Mouse (Mus musculus) E14TG2a.4 (cell line): ENCODE measurements around the gene Rapgef3.

Experiments
- H3K27me3 ChIP-seq: 2 replicates; pipeline ENCODE4 v1.6.1; 2014; ENCODE audit warnings: low read length, control low read depth; ENCODE audit not compliant: insufficient read depth
- H3K36me3 ChIP-seq: 2 replicates; pipeline ENCODE4 v1.6.1; 2014; ENCODE audit warnings: low read length, control low read depth; ENCODE audit not compliant: insufficient read depth
- H3K4me1 ChIP-seq: replicated peaks from 2 replicates; pipeline ENCODE4 v1.6.1; 2014; ENCODE audit warnings: low read depth, low read length, control low read depth
- H3K4me3 ChIP-seq: replicated peaks from 2 replicates; pipeline ENCODE4 v1.5.1; 2014; ENCODE audit warnings: mild to moderate bottlenecking, low read length
- H3K9me3 ChIP-seq: 2 replicates; pipeline ENCODE4 v1.6.1; 2014; ENCODE audit warnings: low read length, control low read depth
- CTCF ChIP-seq: conservative IDR thresholded peaks from 2 replicates; pipeline ENCODE4 v1.5.1; 2014; ENCODE audit warnings: low read length
- NANOG ChIP-seq: IDR thresholded peaks from 2 replicates; pipeline ENCODE4 v1.6.1; 2014; ENCODE audit warnings: borderline replicate concordance, low read length, mixed read lengths
- POU5F1 ChIP-seq: IDR thresholded peaks from 2 replicates; pipeline ENCODE4 v1.6.1; 2014; ENCODE audit warnings: low read length, borderline replicate concordance

Rapgef3 gene

DNA sequence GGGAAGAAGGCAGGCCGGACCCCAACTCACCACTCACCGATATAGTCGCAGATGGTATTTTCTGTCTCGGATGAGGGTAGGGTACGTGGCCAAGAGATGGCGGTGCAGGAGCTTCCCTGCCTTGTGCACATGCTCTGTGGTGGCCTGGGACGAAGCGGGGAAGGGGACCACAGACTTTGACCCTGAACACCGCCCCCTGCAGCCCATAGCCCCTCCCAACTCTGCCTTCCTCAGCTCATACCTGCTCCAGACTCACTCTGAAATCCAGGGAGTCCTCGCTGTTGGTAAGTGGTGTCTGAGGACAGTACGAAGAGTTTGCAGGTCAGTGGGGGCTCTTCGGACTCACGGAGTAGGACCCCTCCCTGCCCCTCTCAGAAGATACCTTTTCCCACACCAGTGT, 6.3 kb downstream of the Rapgef3 start:
- peaks cover 8% of the 10 kb centered on the region for H3K27me3 ChIP-seq
- H3K4me1 ChIP-seq = peaks cover 45% of the 10 kb centered on the region
- TF ChIP-seq POU5F1 = no peak
- TF ChIP-seq CTCF = no peak
- no peak for TF ChIP-seq NANOG
- peaks cover 42% of the 10 kb centered on the region for H3K36me3 ChIP-seq
- H3K9me3 ChIP-seq = peaks cover 12% of the 10 kb centered on the region
- H3K4me3 ChIP-seq = no peak overlapping the region

- peaks cover 45% of the 10 kb centered on the region for H3K36me3 ChIP-seq
- peaks cover 45% of the 10 kb centered on the region for H3K4me1 ChIP-seq
- H3K4me3 ChIP-seq = no peak overlapping the region
- H3K27me3 ChIP-seq = peaks cover 3% of the 10 kb centered on the region; the same call in 1 of the 2 replicates
- H3K9me3 ChIP-seq = peaks cover 12% of the 10 kb centered on the region
- no peak for TF ChIP-seq NANOG
Measured at GRCm38 (mm10) chr15:97760952-97761351, 6.8 kb downstream of the Rapgef3 start.

- Histone ChIP-seq H3K36me3 (peaks cover 45% of the 10 kb centered on the region), H3K4me3 (no peak overlapping the region), H3K4me1 (peaks cover 45% of the 10 kb centered on the region), H3K27me3 (0 out of 2 replicates have a peak, but pooled peaks cover 3% of the 10 kb centered on the region), H3K9me3 (peaks cover 12% of the 10 kb centered on the region)
- TF ChIP-seq NANOG (no peak), CTCF (no peak)
Measured at GRCm38 (mm10) chr15:97760006-97760405, 7.8 kb downstream of the Rapgef3 start.

GRCm38 (mm10) chr15:97755361-97755760, 12.4 kb downstream of the Rapgef3 start:
- Histone ChIP-seq H3K9me3 (no peaks in the 10 kb centered on the region), H3K36me3 (peaks cover 42% of the 10 kb centered on the region)

GRCm38 (mm10) chr15:97754476-97754875, 13.3 kb downstream of the Rapgef3 start:
- TF ChIP-seq POU5F1 (no peak), NANOG (no peak), CTCF (no peak)
- H3K36me3 ChIP-seq = peaks cover 35% of the 10 kb centered on the region
- no peaks in the 10 kb centered on the region for H3K27me3 ChIP-seq
- 0 out of 2 replicates have a peak overlapping the region, but pooled peaks have one; percentile 41 for H3K4me3 ChIP-seq
- H3K4me1 ChIP-seq = peaks cover 47% of the 10 kb centered on the region
- no peaks in the 10 kb centered on the region for H3K9me3 ChIP-seq

More at GRCm38 (mm10) chr15:97755361-97755760, 12.4 kb downstream of the Rapgef3 start:
- H3K4me3 ChIP-seq = peak overlapping the region; percentile 57
- peaks cover 41% of the 10 kb centered on the region for H3K4me1 ChIP-seq
- TF ChIP-seq NANOG = no peak
- no peak for TF ChIP-seq POU5F1
- no peak for TF ChIP-seq CTCF
- H3K27me3 ChIP-seq = no peaks in the 10 kb centered on the region

DNA sequence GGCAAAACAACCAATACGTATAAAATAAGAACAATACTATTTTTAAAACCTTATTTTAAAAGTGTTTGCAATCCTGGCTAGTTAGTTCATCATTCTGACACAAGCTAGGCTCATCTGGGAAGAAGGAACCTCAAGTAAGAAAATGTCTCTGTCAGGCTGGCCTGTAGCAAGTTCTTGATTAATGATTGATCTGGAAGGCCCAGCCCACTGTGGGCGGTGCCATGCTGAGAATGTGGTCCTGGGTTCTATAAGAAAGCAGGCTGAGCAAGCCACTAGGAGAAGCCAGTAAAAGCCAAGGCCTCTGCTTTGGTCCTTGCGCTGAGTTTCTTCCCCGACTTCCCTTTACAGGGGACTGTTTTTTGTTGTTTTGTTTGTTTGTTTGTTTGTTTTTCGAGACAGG, 15.3 kb downstream of the Rapgef3 start:
- Histone ChIP-seq H3K36me3 (peaks cover 31% of the 10 kb centered on the region), H3K4me3 (no peak overlapping the region), H3K9me3 (no peaks in the 10 kb centered on the region), H3K27me3 (no peaks in the 10 kb centered on the region), H3K4me1 (peaks cover 47% of the 10 kb centered on the region)
- TF ChIP-seq NANOG = no peak
- TF ChIP-seq CTCF = no peak
- no peak for TF ChIP-seq POU5F1

- peaks cover 45% of the 10 kb centered on the region for H3K4me1 ChIP-seq
- no peak overlapping the region for H3K4me3 ChIP-seq
- H3K36me3 ChIP-seq = peaks cover 29% of the 10 kb centered on the region
Measured at GRCm38 (mm10) chr15:97751676-97752075, 16.1 kb downstream of the Rapgef3 start.

GRCm38 (mm10) chr15:97750697-97751096, 17.1 kb downstream of the Rapgef3 start:
- Histone ChIP-seq H3K4me1 (peaks cover 36% of the 10 kb centered on the region), H3K9me3 (no peaks in the 10 kb centered on the region), H3K36me3 (peaks cover 30% of the 10 kb centered on the region), H3K27me3 (no peaks in the 10 kb centered on the region), H3K4me3 (no peak overlapping the region)
- TF ChIP-seq CTCF = no peak
- no peak for TF ChIP-seq POU5F1
- no peak for TF ChIP-seq NANOG

More at GRCm38 (mm10) chr15:97751676-97752075, 16.1 kb downstream of the Rapgef3 start:
- TF ChIP-seq CTCF = peak; percentile 61
- no peak for TF ChIP-seq NANOG
- no peaks in the 10 kb centered on the region for H3K27me3 ChIP-seq
- H3K9me3 ChIP-seq = no peaks in the 10 kb centered on the region

- no peaks in the 10 kb centered on the region for H3K9me3 ChIP-seq
- peaks cover 39% of the 10 kb centered on the region for H3K36me3 ChIP-seq
- H3K4me3 ChIP-seq = no peak overlapping the region
- H3K27me3 ChIP-seq = no peaks in the 10 kb centered on the region
- TF ChIP-seq NANOG = no peak
- no peak for TF ChIP-seq CTCF
- TF ChIP-seq POU5F1 = no peak
- peaks cover 32% of the 10 kb centered on the region for H3K4me1 ChIP-seq
Measured at GRCm38 (mm10) chr15:97749841-97750240, 17.9 kb downstream of the Rapgef3 start.

DNA sequence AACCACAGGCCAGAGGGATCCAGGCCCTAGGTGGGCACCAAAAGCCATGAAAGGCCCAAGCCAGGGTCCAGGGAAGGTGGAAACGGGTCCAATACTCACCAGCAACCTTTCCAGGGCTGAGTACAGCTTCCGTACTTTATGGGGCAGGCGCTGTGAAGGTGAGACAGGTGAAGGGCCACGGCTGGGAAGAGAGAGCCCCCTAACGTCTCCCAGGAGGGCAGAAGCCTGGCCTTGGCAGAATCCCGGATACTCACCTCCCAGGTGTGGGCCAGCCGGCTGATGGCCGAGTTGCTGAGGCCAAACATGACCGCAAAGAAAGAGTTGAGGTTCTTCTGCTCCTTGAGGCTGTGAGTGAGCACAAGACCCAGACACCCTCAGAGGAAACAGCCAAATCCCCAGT, 18.4 kb downstream of the Rapgef3 start:
- Histone ChIP-seq H3K4me3 (no peak overlapping the region), H3K27me3 (no peaks in the 10 kb centered on the region), H3K4me1 (peaks cover 28% of the 10 kb centered on the region), H3K36me3 (peaks cover 39% of the 10 kb centered on the region), H3K9me3 (no peaks in the 10 kb centered on the region)
- TF ChIP-seq CTCF = no peak
- TF ChIP-seq NANOG = no peak
- no peak for TF ChIP-seq POU5F1
